Mouse (Mus musculus): ENCODE results near the gene Phf21a. TPM values are rescaled to one million over a fixed set of nuclear protein-coding genes. Genes with fewer than 3 reads are reported as not detected.

The Phf21a gene
- polyA plus RNA-seq, 1 experiment from 2014 or later, result 7.3 TPM

DNA sequence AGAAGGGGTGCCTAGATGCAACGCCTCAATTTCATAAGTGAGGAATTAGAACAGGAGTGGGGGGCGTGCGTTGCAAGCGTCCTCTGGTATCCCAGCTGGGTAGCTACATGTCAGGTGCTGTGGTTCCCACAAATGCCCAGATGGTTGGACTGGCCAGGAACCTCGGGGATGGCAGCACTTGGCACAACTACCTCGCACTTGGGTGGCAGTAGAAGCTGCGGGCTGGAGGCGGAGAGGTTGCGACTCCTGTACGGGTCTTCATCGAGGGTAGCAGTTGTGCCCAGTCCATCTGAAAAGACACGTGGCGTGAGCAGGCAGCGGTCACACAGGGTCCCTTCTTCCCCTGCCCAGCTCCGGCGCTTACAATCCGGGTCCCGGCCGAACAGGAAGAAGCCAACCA is 277.5 kb downstream of the Phf21a start:
- ATAC-seq (ENCODE audit: low FRiP score, low TSS enrichment), result no peak
- 12% methylated on average over 17 of the region's 19 CpGs for WGBS
- Histone ChIP-seq H3K4me2 (replicated peaks; ENCODE audit: low read depth) (peak overlapping the region; percentile 74), H3K27ac (replicated peaks) (peak overlapping the region; percentile 65), H3K27me3 (ENCODE audit: control insufficient read depth, insufficient read depth, low read length) (no peaks in the 10 kb centered on the region), H3K9me3 (ENCODE audit: control insufficient read depth, low read length) (no peaks in the 10 kb centered on the region), H3K4me1 (replicated peaks; ENCODE audit: control insufficient read depth, insufficient read depth) (peaks cover 2% of the 10 kb centered on the region; the same call in 1 of the 2 replicates), H3K9ac (ENCODE audit: low read length) (peak overlapping the region; percentile 66), H3K4me3 (ENCODE audit: low read depth, low read length) (peak overlapping the region; percentile 46), H3K36me3 (ENCODE audit: control insufficient read depth, insufficient read depth, low read length) (no peaks in the 10 kb centered on the region)
- no peak for TF ChIP-seq CTCF (IDR thresholded peaks at IDR 0.05; ENCODE audit: low read depth)
- no peak for TF ChIP-seq EP300 (optimal IDR thresholded peaks at IDR 0.05)
- no peak for DNase-seq (ENCODE audit: low spot score)

DNA sequence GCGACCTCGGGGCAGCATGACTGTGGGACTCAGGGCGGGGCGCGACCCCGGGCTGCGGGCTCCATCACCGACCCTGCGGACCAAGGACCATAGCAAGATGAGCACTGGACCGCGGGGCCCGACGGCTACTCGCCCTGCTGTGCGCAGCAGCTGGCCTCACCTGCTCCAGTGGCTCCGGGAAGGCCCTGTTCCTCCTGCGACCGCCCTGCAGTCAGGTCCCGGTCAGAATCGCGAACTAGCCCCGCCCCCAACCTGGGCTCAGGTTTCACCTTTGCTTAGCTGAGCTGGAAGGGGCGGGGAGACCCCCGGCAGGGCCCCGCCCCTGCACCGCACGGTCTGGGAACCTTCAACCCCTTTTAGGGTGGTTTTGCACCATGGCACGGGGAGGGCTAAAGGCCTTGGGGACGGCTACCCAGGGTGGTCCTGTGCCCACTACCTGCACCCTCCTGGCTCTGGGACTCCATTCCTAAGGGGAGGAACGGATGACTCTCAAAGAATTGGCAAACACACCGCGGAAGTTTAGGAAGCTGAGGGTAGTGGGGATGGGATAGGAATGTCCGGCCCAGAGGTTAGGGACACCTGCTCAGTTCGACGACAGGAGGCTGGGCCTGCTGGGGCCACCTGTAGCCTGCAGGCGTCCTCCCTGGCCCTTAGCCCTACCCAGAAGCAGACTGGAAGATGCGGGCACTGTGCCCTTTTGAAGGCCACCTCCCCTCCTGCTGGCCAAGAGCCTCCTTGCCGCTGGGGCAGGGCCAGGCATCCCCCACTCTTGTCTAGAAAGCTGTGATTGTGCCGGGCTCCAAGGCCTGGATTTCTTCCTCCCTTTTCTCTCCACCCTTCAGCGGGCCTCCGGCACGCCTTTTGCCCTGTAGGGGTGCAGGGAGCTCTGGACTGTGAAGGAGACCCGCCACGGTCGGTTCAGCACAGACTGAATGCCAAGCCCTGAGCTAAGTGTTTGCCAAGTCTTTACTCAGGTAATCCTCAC is 278.2 kb downstream of the Phf21a start:
- Histone ChIP-seq H3K9ac (ENCODE audit: low read length) (peak overlapping the region; percentile 66), H3K27ac (replicated peaks) (peak overlapping the region; percentile 94), H3K27me3 (ENCODE audit: control insufficient read depth, insufficient read depth, low read length) (no peaks in the 10 kb centered on the region), H3K36me3 (ENCODE audit: control insufficient read depth, insufficient read depth, low read length) (no peaks in the 10 kb centered on the region), H3K4me2 (replicated peaks; ENCODE audit: low read depth) (peak overlapping the region; percentile 74), H3K9me3 (ENCODE audit: control insufficient read depth, low read length) (no peaks in the 10 kb centered on the region), H3K4me3 (ENCODE audit: low read depth, low read length) (peak overlapping the region; percentile 46), H3K4me1 (replicated peaks; ENCODE audit: control insufficient read depth, insufficient read depth) (peaks cover 6% of the 10 kb centered on the region; the same call in 1 of the 2 replicates)
- peak; percentile 36 for ATAC-seq (ENCODE audit: low FRiP score, low TSS enrichment)
- WGBS, result 4% methylated on average over 43 of the region's 45 CpGs
- no peak for TF ChIP-seq EP300 (optimal IDR thresholded peaks at IDR 0.05)
- TF ChIP-seq CTCF (IDR thresholded peaks at IDR 0.05; ENCODE audit: low read depth), result peak; percentile 9; the same call in 1 of the 2 replicates
- peak; percentile 92 for DNase-seq (ENCODE audit: low spot score)

DNA sequence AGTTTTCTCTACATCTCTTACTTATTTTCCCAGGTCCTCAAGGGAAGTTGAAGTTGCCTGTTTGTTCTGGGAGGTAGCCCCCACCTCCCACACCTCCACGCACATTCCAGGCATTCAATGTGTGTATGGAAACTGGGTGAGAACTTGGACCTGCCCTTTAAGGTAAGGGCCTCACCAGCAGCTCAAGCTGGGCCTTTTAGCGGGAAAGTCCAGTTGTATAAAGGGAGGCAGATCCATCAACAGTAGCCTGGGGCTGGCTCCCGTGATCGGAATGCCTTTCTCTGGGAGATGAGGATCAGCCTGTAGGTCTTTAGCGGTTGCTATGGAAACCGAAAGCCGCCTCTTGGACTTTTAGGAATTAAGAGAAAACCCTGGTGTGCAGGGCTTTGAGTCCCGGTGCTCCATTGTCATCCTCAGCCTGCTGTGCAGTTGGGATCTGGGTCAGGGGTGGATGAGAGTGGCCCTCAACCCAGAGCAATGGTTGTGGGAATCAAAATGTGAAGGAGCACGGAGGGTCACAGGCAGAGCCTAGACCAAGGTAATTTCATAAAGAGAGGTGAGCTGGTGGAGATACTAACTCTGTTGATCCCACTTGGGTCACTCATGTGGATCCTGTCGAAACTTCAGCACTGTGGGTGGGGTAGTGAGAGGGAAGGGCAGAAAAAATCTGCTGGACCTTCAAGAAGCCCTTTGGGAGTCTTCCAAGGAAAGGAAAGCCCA is 279.2 kb downstream of the Phf21a start:
- Histone ChIP-seq H3K4me2 (replicated peaks; ENCODE audit: low read depth) (no peak overlapping the region), H3K9me3 (ENCODE audit: control insufficient read depth, low read length) (no peaks in the 10 kb centered on the region), H3K36me3 (ENCODE audit: control insufficient read depth, insufficient read depth, low read length) (peaks cover 2% of the 10 kb centered on the region; the same call in 1 of the 2 replicates), H3K4me3 (ENCODE audit: low read depth, low read length) (no peak overlapping the region), H3K27ac (replicated peaks) (peak overlapping the region; percentile 94), H3K4me1 (replicated peaks; ENCODE audit: control insufficient read depth, insufficient read depth) (peaks cover 6% of the 10 kb centered on the region; the same call in 1 of the 2 replicates), H3K27me3 (ENCODE audit: control insufficient read depth, insufficient read depth, low read length) (no peaks in the 10 kb centered on the region), H3K9ac (ENCODE audit: low read length) (0 out of 2 replicates have a peak overlapping the region, but pooled peaks have one; percentile 8)
- TF ChIP-seq CTCF (IDR thresholded peaks at IDR 0.05; ENCODE audit: low read depth) (no peak), EP300 (optimal IDR thresholded peaks at IDR 0.05) (no peak)
- 33% methylated on average over 10 of the region's 10 CpGs for WGBS
- no peak for ATAC-seq (ENCODE audit: low FRiP score, low TSS enrichment)
- no peak for DNase-seq (ENCODE audit: low spot score)

DNA sequence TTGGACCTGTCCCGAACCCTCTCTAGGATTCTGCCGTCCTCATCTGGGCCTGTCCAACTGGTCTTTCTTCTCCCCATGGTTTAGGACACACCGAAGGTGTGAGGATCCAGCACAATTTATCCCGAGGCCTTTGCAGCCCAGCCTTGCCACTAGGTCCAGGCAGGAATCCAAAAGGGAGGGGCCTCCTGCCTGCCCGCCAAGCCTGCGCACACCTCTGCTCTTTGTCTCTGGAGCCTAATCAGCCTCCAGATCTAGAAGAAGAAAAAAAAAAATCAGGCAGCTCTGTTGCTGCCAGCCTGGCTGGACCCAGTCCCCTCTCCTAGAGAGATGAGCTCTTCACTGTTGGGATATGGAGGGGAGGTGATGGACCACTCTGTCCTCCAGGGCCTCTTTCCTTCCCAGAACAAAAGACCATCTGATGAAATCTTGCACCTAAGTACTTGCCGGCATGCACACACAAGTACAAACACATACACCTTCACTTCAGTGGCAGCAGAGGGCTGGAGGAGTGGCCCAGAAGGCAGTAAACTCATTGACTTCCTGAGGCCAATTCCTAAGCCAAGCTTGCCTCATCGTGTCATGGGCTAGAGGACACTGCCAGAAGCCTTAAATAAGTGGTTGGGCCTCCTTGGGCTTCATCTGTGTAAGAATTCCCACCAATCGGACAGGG is 280.0 kb downstream of the Phf21a start:
- WGBS, result 32% methylated on average over 9 of the region's 9 CpGs
- ATAC-seq (ENCODE audit: low FRiP score, low TSS enrichment), result no peak
- Histone ChIP-seq H3K4me3 (ENCODE audit: low read depth, low read length) (no peak overlapping the region), H3K4me2 (replicated peaks; ENCODE audit: low read depth) (no peak overlapping the region), H3K9ac (ENCODE audit: low read length) (no peak overlapping the region), H3K27ac (replicated peaks) (peak overlapping the region; percentile 94), H3K36me3 (ENCODE audit: control insufficient read depth, insufficient read depth, low read length) (peaks cover 3% of the 10 kb centered on the region; the same call in 1 of the 2 replicates), H3K4me1 (replicated peaks; ENCODE audit: control insufficient read depth, insufficient read depth) (peaks cover 6% of the 10 kb centered on the region; the same call in 1 of the 2 replicates), H3K27me3 (ENCODE audit: control insufficient read depth, insufficient read depth, low read length) (no peaks in the 10 kb centered on the region), H3K9me3 (ENCODE audit: control insufficient read depth, low read length) (no peaks in the 10 kb centered on the region)
- TF ChIP-seq CTCF (IDR thresholded peaks at IDR 0.05; ENCODE audit: low read depth) (no peak), EP300 (optimal IDR thresholded peaks at IDR 0.05) (no peak)
- peak; percentile 76 for DNase-seq (ENCODE audit: low spot score)

DNA sequence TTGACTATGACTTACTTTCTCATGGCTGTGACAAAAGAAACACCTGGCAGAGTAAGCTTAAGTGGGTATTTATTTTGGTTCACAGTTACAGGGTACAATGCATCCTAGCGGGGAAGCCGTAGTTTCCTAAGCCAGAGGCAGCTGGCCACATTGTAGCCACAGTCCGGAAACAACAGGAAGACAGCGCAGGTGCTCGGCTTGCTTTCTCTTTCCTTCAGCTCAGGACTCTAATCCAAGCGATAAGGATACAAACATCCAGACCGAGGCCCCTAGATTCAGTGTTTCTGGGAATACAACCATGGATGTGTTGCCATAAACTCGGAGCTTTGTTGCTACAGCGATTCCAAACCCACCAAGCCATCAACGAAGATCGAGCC is 280.5 kb downstream of the Phf21a start:
- Histone ChIP-seq H3K27ac (replicated peaks) (peak overlapping the region; percentile 94), H3K4me1 (replicated peaks; ENCODE audit: control insufficient read depth, insufficient read depth) (peaks cover 6% of the 10 kb centered on the region; the same call in 1 of the 2 replicates), H3K36me3 (ENCODE audit: control insufficient read depth, insufficient read depth, low read length) (peaks cover 5% of the 10 kb centered on the region; the same call in 1 of the 2 replicates), H3K4me2 (replicated peaks; ENCODE audit: low read depth) (no peak overlapping the region), H3K4me3 (ENCODE audit: low read depth, low read length) (no peak overlapping the region), H3K9me3 (ENCODE audit: control insufficient read depth, low read length) (no peaks in the 10 kb centered on the region), H3K9ac (ENCODE audit: low read length) (no peak overlapping the region), H3K27me3 (ENCODE audit: control insufficient read depth, insufficient read depth, low read length) (no peaks in the 10 kb centered on the region)
- WGBS, result 61% methylated on average over 11 of the region's 11 CpGs
- no peak for TF ChIP-seq EP300 (optimal IDR thresholded peaks at IDR 0.05)
- TF ChIP-seq CTCF (IDR thresholded peaks at IDR 0.05; ENCODE audit: low read depth), result no peak
- no peak for DNase-seq (ENCODE audit: low spot score)
- ATAC-seq (ENCODE audit: low FRiP score, low TSS enrichment), result no peak

Data from stomach, postnatal 0 days (tissue).